Mouse (Mus musculus): ENCODE data around the gene Spag9. TPM values are rescaled to one million over a fixed set of nuclear protein-coding genes. Genes with fewer than 3 reads are reported as not detected.
"Not testable (repeated sequence)": the region's sequence is repeated elsewhere in the genome, so short reads cannot be mapped to it uniquely, and the experiment has no call there.

Spag9 gene
- polyA plus RNA-seq, 2 experiments from 2014 or later = 14.9 to 20.3 TPM

GRCm38 (mm10) chr11:93987026-93987425 lies 8.9 kb upstream of the Spag9 start:
- no peak for ATAC-seq

GRCm38 (mm10) chr11:93987625-93988327 lies 8.1 kb upstream of the Spag9 start:
- no peak for ATAC-seq

- no peak for ATAC-seq
Measured at GRCm38 (mm10) chr11:93988328-93989062, 7.4 kb upstream of the Spag9 start.

GRCm38 (mm10) chr11:93994531-93994930 lies 1.4 kb upstream of the Spag9 start:
- ATAC-seq = no peak

GRCm38 (mm10) chr11:93995111-93995719 lies 676 bp upstream of the Spag9 start:
- peak; percentile 73 for ATAC-seq

- peak; percentile 13 for ATAC-seq
Measured at GRCm38 (mm10) chr11:93996306-93997140, 632 bp downstream of the Spag9 start.

GRCm38 (mm10) chr11:93997141-93997775 lies 1.4 kb downstream of the Spag9 start:
- ATAC-seq = no peak

- no peak for ATAC-seq
Measured at GRCm38 (mm10) chr11:93999276-93999675, 3.4 kb downstream of the Spag9 start.

- ATAC-seq = no peak
Measured at GRCm38 (mm10) chr11:94003346-94003745, 7.5 kb downstream of the Spag9 start.

GRCm38 (mm10) chr11:94019091-94019490 lies 23.2 kb downstream of the Spag9 start:
- no peak for ATAC-seq

- no peak for ATAC-seq
Measured at GRCm38 (mm10) chr11:94020403-94020802, 24.5 kb downstream of the Spag9 start.

- no peak for ATAC-seq
Measured at GRCm38 (mm10) chr11:94026289-94026688, 30.4 kb downstream of the Spag9 start.

GRCm38 (mm10) chr11:94032084-94032483 lies 36.2 kb downstream of the Spag9 start:
- no peak for ATAC-seq

GRCm38 (mm10) chr11:94032971-94033370 lies 37.1 kb downstream of the Spag9 start:
- no peak for ATAC-seq

GRCm38 (mm10) chr11:94035974-94036373 lies 40.1 kb downstream of the Spag9 start:
- ATAC-seq = peak; percentile 53

GRCm38 (mm10) chr11:94041475-94041874 lies 45.6 kb downstream of the Spag9 start:
- ATAC-seq = no peak

GRCm38 (mm10) chr11:94042301-94042700 lies 46.4 kb downstream of the Spag9 start:
- ATAC-seq = not testable (repeated sequence)

- no peak for ATAC-seq
Measured at GRCm38 (mm10) chr11:94043998-94044985, 48.4 kb downstream of the Spag9 start.

GRCm38 (mm10) chr11:94045016-94045415 lies 49.1 kb downstream of the Spag9 start:
- ATAC-seq = no peak

GRCm38 (mm10) chr11:94047288-94047687 lies 51.4 kb downstream of the Spag9 start:
- ATAC-seq = no peak

GRCm38 (mm10) chr11:94054176-94054575 lies 58.3 kb downstream of the Spag9 start:
- no peak for ATAC-seq

Measured in CD4-positive, CD25-positive, alpha-beta regulatory T cell, adult 4 months (primary cell).